Mouse (Mus musculus) liver, embryonic 14.5 days (tissue): ENCODE measurements around the gene Gpc6.

Experiments
- CTCF ChIP-seq: IDR thresholded peaks from 2 replicates; pipeline ENCODE4 v1.5.1; 2016; ENCODE audit warnings: antibody characterized with exemption, low read depth, control low read depth
- EP300 ChIP-seq: IDR thresholded peaks from 2 replicates; pipeline ENCODE4 v1.6.1; 2016; ENCODE audit warnings: antibody characterized with exemption, low read depth

DNA sequence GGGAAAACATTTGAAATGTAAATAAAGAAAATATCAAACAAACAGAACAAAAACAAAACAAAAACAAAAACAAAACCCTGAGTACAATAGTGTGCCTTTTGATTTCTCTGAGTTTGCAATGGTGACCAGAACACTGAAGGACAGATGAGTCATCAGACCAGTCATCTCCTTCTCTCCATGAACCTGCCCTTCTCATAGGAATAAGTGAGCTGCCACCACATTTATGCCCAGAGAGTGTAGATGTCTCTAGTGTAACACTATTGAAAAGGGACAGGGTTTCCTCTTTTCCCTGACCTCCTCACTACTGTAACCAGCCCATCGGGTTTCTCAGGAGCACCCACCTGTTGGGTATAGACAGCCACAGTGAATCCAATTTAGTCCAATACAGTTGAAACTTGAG, 14.4 kb downstream of the Gpc6 start:
- TF ChIP-seq CTCF (no peak), EP300 (no peak)
